Mouse (Mus musculus) kidney, embryonic 16.5 days (tissue): Measurements from ENCODE around the gene Esrrg. TPM values are rescaled to one million over a fixed set of nuclear protein-coding genes. Genes with fewer than 3 reads are reported as not detected.

ENCODE experiments used
- ATAC-seq: fragments of 200-750 bp; cut with Nextera tagmentation; 2 replicates; pipeline ENCODE4 v1.8.0; 2017; ENCODE audit warnings: moderate TSS enrichment; ENCODE audit not compliant: low FRiP score, low TSS enrichment
- H3K27ac ChIP-seq: fragments of 300-500 bp; sonication (generic); 2 replicates; pipeline ENCODE4 v1.5.1; 2014; ENCODE audit warnings: low read length
- H3K27me3 ChIP-seq: fragments of 300-500 bp; sonication (generic); 2 replicates; pipeline ENCODE4 v1.6.1; 2014; ENCODE audit warnings: low read length, control low read depth, mixed read lengths; ENCODE audit not compliant: insufficient read depth
- H3K36me3 ChIP-seq: fragments of 300-500 bp; sonication (generic); 2 replicates; pipeline ENCODE4 v1.6.1; 2014; ENCODE audit warnings: low read length, control low read depth, mixed read lengths; ENCODE audit not compliant: insufficient read depth
- H3K4me1 ChIP-seq: fragments of 300-500 bp; sonication (generic); 2 replicates; pipeline ENCODE4 v1.6.1; 2014; ENCODE audit warnings: low read length, control low read depth, mixed read lengths; ENCODE audit not compliant: insufficient read depth
- H3K4me2 ChIP-seq: fragments of 300-500 bp; sonication (generic); replicated peaks from 2 replicates; pipeline ENCODE4 v1.6.1; 2014; ENCODE audit warnings: low read depth, low read length
- H3K4me3 ChIP-seq: fragments of 300-500 bp; sonication (generic); 2 replicates; pipeline ENCODE4 v1.5.1; 2014; ENCODE audit warnings: mild to moderate bottlenecking, low read length
- H3K9ac ChIP-seq: fragments of 300-500 bp; sonication (generic); replicated peaks from 2 replicates; pipeline ENCODE4 v1.6.1; 2014; ENCODE audit warnings: low read length
- H3K9me3 ChIP-seq: fragments of 300-500 bp; sonication (generic); 2 replicates; pipeline ENCODE4 v1.6.1; 2016; ENCODE audit warnings: low read length, control low read depth
- WGBS: fragments of 180-500 bp; shearing (Covaris S2); extraction: QIAGEN DNeasy Blood & Tissue Kit; methylation state at CpG from one replicate; pipeline ENCODE4 v1.1.7; 2014; 5-methylcytosine and 5-hydroxymethylcytosine counted together
- polyA plus RNA-seq: library from polyadenylated mRNA; unstranded; fragments of >200 nt; fragmentation: Nextera tagmentation; extraction: Ambion mirVana; gene quantifications from 2 replicates; pipeline ENCODE4 v1.2.1, GENCODE M21; 2015

Esrrg gene
- polyA plus RNA-seq, 1 experiment from 2014 or later, result 36.0 TPM

DNA sequence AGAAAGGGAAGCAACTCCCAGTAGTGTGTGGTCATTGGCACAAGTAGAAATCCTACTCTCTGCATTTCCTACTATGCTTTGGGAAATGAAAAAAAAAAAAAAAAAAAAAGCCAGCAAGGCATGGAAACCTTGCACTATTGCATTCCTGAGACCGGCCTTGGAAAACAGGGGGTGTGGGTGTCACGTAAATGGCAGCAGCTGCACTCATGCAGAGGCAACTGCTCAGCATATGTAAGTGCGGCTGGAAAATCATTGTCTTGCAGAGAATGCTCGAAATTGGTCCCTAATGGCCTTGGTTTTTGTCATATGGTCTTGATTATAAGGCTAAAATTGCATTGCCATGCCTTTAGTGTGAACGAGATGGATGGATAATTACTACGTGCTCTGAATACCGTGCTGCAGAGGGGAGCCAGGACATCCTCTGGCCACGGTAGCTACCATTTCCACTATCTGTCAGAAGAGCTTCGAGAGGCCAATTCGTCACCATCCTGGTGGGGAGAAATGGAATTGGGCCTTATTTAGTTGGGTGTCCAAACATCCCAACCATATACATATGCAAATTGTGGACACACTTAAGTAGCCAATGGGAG lies 171.1 kb downstream of the Esrrg start:
- 77% methylated on average over 10 of the region's 10 CpGs for WGBS
- Histone ChIP-seq H3K27me3 (no peaks in the 10 kb centered on the region), H3K9ac (no peak overlapping the region), H3K36me3 (no peaks in the 10 kb centered on the region), H3K4me2 (no peak overlapping the region), H3K9me3 (peaks cover 3% of the 10 kb centered on the region; the same call in 1 of the 2 replicates), H3K4me3 (no peak overlapping the region), H3K27ac (no peak overlapping the region), H3K4me1 (no peaks in the 10 kb centered on the region)
- ATAC-seq, result no peak

DNA sequence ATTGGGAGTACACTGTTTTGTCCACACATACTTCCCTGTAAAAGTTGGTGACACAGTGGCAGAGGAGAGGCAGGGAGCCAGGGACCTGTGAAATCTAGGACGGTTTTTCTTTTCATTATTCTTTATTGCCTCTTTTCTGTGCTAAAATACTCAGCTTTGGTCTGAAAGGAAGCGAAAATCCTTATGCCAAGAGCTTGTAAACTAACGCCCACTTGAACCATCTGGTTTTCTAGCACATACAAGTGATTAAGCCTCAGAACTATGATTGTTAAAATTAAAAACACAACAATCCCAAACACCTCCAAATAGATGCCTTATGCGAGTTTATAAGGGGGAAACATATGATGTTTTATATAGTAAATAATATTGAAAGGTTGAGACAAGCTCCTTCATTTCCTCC lies 176.6 kb downstream of the Esrrg start:
- WGBS, result 75% methylated on average over 4 of the region's 4 CpGs

DNA sequence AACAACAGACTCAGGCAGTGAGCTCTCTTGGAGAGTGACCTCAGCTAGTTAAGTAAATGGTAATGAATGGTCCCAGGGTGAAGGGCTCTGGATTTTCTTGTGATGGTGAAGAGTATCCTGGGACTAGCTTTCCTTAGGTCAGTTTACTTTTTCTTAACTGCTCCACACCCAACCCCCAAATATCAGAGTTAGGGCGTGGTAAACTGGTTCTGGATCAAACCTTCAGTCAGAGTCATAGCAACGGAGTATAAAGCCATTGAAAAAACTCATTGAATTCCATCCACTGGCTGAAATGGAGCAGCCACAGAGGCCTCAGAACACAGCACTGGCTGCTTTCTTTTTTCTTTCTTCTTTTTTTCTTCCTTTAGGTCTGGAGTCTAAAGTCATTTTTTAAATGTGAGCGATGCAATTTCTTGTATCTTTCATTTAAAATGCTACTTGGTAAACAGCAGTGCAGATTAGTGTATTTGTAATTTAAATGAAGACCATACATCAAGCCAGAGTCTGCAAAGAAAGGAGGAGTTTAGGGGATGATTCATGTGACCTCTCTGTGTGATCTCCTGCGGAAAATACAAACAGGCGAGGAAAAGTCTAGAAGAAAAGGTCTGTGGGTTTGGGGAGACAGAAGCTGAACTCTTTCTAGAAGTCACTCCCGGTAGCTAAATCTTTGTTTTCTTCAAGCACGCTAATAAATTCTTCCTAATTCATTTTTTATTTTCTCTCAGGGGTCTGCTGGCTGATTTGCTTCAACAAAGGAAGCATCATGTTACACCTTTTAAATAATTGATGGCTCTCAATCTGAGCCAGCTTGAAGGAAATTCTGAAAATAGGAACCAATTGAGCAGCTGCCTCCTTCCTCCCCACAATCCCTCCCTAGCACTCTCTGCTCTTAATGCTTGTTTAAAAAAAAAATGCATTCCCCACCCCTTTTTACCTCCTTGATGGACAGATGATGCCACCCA lies 178.7 kb downstream of the Esrrg start:
- Histone ChIP-seq H3K27me3 (no peaks in the 10 kb centered on the region), H3K9ac (no peak overlapping the region)
- ATAC-seq, result no peak

More for the DNA sequence above, 176.6 kb downstream of the Esrrg start:
- H3K4me3 ChIP-seq, result no peak overlapping the region
- ATAC-seq, result no peak
- no peaks in the 10 kb centered on the region for H3K9me3 ChIP-seq
- H3K36me3 ChIP-seq, result no peaks in the 10 kb centered on the region
- no peak overlapping the region for H3K4me2 ChIP-seq
- peaks cover 8% of the 10 kb centered on the region for H3K4me1 ChIP-seq
- H3K27me3 ChIP-seq, result no peaks in the 10 kb centered on the region
- no peak overlapping the region for H3K27ac ChIP-seq
- no peak overlapping the region for H3K9ac ChIP-seq

DNA sequence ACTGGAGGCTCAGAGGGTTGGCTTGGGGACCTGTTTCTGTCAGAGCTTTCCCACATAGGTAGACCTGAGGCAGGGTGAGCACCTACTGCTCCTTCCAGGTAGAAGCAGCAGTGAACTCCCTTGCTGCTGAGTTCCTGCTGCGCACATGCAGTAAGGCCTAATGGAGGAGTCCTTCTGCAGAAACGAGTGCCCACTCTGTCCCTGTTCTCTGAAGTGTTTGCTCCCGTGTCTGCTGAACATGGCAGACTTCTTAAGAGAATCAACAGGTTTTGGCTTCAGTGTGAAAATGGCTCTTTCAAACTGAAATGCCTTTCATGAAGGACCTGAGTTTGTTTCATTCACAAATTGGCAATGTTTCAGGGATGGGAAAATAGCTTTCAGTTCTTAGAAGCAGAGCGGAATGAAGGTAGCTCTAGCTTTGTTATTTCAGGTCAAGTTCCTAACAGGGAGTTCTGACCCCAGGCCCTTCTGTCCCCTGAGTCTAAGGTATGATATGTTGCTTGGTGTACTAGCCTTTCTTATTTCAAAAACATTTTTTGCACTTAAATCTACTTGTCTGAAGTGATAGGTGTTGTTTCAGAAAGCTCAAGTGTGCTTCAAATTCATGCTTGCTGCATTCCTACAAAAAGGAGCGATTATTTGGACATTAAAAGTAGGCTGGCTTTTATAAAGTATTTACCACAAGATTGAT lies 185.8 kb downstream of the Esrrg start:
- Histone ChIP-seq H3K27me3 (no peaks in the 10 kb centered on the region), H3K4me3 (no peak overlapping the region), H3K4me1 (peaks cover 10% of the 10 kb centered on the region; the same call in 1 of the 2 replicates), H3K36me3 (no peaks in the 10 kb centered on the region), H3K4me2 (no peak overlapping the region), H3K9ac (no peak overlapping the region), H3K9me3 (no peaks in the 10 kb centered on the region), H3K27ac (no peak overlapping the region)
- WGBS, result 82% methylated on average over 5 of the region's 5 CpGs
- no peak for ATAC-seq

More for the DNA sequence above, 178.7 kb downstream of the Esrrg start:
- Histone ChIP-seq H3K4me3 (no peak overlapping the region), H3K4me1 (peaks cover 8% of the 10 kb centered on the region), H3K9me3 (no peaks in the 10 kb centered on the region), H3K36me3 (no peaks in the 10 kb centered on the region), H3K27ac (no peak overlapping the region), H3K4me2 (no peak overlapping the region)
- WGBS, result 31% methylated on average over 7 of the region's 7 CpGs

DNA sequence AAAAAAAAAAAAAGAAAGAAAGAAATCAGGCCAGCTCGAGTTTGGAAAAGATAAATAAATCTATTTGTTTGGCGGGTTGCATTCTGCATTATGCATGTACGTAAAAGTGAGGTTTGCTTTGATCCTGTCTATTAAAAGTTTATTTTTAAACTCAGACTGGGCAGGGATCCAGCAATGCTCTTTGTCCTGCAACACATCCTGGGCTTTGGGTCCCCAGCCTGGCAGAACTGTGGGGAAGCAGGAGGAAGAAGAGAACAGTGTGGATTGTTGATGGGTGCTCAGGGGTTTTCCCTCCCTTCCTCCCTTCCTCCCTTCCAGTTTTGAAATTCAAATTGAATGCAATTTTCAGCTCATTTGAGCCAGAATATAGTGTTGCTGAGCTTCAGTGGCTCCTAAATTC lies 187.0 kb downstream of the Esrrg start:
- H3K4me1 ChIP-seq, result peaks cover 10% of the 10 kb centered on the region; the same call in 1 of the 2 replicates
- no peak overlapping the region for H3K4me3 ChIP-seq
- no peak for ATAC-seq
- no peaks in the 10 kb centered on the region for H3K9me3 ChIP-seq
- no peaks in the 10 kb centered on the region for H3K27me3 ChIP-seq
- no peak overlapping the region for H3K4me2 ChIP-seq
- no peak overlapping the region for H3K9ac ChIP-seq
- H3K27ac ChIP-seq, result no peak overlapping the region
- H3K36me3 ChIP-seq, result no peaks in the 10 kb centered on the region
- 30% methylated on average over 3 of the region's 3 CpGs for WGBS

DNA sequence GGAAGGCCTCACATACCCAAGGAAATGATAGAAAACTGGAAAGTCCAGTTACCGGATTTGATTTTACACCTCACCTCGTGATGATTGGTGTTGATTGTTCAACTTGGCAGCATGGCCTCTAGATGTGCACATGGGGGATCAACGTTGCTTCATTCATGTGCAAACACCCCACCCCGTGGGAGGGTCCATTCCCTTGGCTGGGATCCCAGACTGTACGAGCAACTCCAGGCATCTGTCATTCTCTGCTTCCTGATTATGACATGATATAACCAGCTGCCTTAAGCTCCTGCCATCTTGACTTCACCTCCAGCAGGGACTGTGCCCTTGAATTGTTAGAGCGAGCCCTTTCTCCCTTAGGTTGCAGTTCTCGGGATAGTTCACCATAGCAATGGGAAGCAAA lies 190.7 kb downstream of the Esrrg start:
- Histone ChIP-seq H3K27me3 (no peaks in the 10 kb centered on the region), H3K27ac (no peak overlapping the region), H3K4me1 (peaks cover 24% of the 10 kb centered on the region), H3K36me3 (no peaks in the 10 kb centered on the region), H3K9ac (no peak overlapping the region), H3K4me3 (no peak overlapping the region), H3K4me2 (no peak overlapping the region), H3K9me3 (no peaks in the 10 kb centered on the region)
- WGBS, result 61% methylated on average over 7 of the region's 7 CpGs
- peak; percentile 59; the same call in 1 of the 2 replicates for ATAC-seq

DNA sequence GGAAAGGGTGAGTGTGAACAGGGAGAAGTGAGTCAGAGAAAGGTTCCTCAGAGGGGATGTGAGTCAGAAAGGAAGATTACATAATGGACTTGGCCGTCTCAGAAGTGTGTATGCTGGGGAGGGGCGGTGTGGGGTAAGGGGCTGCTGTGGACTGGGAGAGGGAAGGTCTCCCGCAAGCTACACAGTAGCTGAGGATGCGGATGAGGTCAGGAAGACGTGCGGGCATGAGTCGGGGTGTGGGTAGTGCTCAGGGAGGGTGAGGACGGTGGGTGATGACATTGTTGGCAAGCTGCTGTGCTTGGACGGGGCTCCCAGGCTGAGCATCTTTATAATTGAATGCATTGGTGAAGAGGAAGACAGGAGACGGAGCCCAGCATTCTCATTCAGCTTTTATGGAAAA lies 192.2 kb downstream of the Esrrg start:
- no peak for ATAC-seq
- Histone ChIP-seq H3K4me3 (no peak overlapping the region), H3K4me2 (no peak overlapping the region), H3K4me1 (peaks cover 16% of the 10 kb centered on the region), H3K36me3 (no peaks in the 10 kb centered on the region), H3K9me3 (no peaks in the 10 kb centered on the region), H3K9ac (no peak overlapping the region), H3K27ac (no peak overlapping the region), H3K27me3 (no peaks in the 10 kb centered on the region)
- WGBS, result 85% methylated on average over 10 of the region's 10 CpGs

DNA sequence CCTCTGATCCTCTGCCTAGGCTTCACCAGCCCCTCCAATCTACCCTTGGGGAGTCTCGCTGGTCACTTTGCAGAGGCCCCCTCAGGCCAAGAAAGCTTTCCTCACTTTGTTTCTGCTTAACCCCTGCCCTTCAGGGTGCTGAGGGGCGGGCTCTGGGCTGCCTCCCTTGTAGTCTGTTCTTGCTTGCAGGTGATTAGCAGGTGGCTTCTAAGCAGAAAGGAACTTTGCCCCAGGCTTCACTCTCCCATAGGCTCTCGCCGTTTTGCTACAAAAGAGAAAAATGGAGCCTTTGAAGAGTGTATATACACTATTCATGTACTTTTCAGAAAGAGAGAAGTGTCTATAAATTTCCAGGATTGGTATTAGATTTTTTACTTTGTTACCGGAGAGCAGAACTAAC lies 195.0 kb downstream of the Esrrg start:
- H3K27ac ChIP-seq, result peak overlapping the region; percentile 39
- no peaks in the 10 kb centered on the region for H3K27me3 ChIP-seq
- H3K36me3 ChIP-seq, result no peaks in the 10 kb centered on the region
- no peaks in the 10 kb centered on the region for H3K9me3 ChIP-seq
- H3K9ac ChIP-seq, result no peak overlapping the region
- 34% methylated on average over 5 of the region's 5 CpGs for WGBS
- no peak overlapping the region for H3K4me2 ChIP-seq
- no peak overlapping the region for H3K4me3 ChIP-seq
- ATAC-seq, result no peak
- H3K4me1 ChIP-seq, result peaks cover 31% of the 10 kb centered on the region

DNA sequence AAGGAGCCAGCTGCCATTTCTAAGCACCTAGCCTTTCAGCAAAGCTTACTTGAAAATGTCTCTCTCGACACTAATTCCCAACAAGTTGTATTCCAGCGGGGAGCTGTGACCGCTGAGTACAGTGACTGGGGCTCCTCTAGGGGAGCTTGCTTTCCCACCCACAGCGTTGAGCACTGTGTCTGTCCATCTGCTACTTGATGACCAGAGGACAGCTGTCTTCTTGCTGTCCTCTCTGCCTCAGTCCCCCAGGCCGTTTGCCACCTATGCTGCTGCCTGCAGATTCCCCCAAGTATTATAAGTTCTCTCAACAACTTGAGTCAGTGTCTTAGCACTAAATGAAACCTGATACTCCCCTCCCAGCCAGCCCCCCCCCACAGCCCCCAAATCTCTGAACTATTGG lies 195.4 kb downstream of the Esrrg start:
- Histone ChIP-seq H3K27me3 (no peaks in the 10 kb centered on the region), H3K27ac (no peak overlapping the region), H3K9me3 (no peaks in the 10 kb centered on the region), H3K4me3 (no peak overlapping the region), H3K9ac (no peak overlapping the region), H3K4me1 (peaks cover 31% of the 10 kb centered on the region), H3K4me2 (no peak overlapping the region), H3K36me3 (no peaks in the 10 kb centered on the region)
- 12% methylated on average over 5 of the region's 5 CpGs for WGBS
- ATAC-seq, result no peak
